ENCODE assay signal across 8 mouse cellular contexts in the genomic region with DNA sequence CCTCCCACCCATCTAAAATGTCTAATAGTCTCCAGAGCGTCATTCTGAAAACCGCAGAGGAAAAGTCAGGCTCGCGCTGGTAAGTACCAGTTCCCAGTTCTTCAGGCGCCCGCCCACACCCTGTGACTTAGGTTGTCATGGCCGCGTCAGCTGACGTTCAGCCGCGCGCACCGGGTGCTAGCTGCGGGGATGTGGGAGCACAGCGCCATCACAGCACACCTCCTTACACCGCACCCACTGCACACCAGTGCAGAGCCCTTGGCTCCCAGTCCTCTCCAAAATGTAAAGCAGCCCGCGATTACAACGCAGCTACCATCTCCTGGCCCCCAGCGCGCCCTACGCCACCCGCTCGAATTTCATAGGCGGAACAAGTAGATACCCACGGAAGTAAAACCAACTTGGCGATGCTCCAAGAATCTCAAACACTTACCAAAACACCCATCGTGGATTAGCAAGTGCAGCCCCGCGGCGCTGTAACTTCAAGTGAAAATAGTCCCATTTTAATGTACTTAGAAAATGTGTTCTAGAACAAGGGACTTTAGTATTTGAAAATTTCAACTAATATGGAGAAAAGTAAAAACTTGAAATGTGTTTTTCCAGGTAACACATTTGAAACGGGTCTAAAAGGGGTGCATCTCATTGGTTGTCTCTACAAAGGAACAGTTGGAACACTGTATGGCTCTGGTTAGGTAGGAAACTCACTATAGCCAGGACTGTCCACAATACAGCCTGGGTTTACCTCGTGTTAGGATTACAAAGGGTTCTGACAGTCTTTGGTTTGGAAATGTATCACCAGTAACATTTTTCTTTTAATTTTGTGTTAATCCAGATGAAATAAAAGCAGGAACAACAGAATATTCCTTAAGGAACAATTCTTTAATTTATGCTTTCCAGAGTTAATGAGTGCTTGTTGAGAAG. TPM values are rescaled to one million over a fixed set of nuclear protein-coding genes. Genes with fewer than 3 reads are reported as not detected.
DNase-seq lines count a peak whose midpoint lies in the region; ATAC-seq and TF ChIP-seq lines count a peak whose summit lies in the region.

No protein-coding gene starts in this region.

- peak overlapping the region; percentile 78 for H3K9ac ChIP-seq in hindbrain, embryonic 13.5 days

- CTCF ChIA-PET in Patski (lab: Charles Lee): no interaction called here

- H3K4me3 ChIP-seq in hindbrain, embryonic 13.5 days: peak overlapping the region; percentile 69

- DNase-seq in Patski (ENCODE audit: low read depth, low spot score): peak; percentile 85
- DNase-seq in cerebellum, postnatal 14 days: peak; percentile 85 to 86
- DNase-seq in frontal cortex, postnatal 14 days (ENCODE audit: low spot score in 2 of 2): peak; percentile 85 to 87
- peak; percentile 69 to 79 for DNase-seq in layer of hippocampus, postnatal 25 days (ENCODE audit: extremely low spot score in 1 of 2, low spot score in 1 of 2)
- peak; percentile 87 for DNase-seq in lung, postnatal 25 days (ENCODE audit: low spot score)
- peak; percentile 81 for DNase-seq in retina, embryonic 14.5 days (ENCODE audit: low spot score)
- peak; percentile 89 for DNase-seq in thymus, postnatal 4 days

- POLR2A ChIA-PET in Patski (lab: Charles Lee): interaction anchor here (0.5 kb wide), 1 partner anchor 58 kb away, joined by 6 read pairs; no protein-coding TSS in a partner anchor

- in situ Hi-C loops in Patski (cut with MboI; ENCODE audit: low pct_unique_long_range_greater_than_20kb): loop anchor here (25.0 kb wide), 1 partner anchor 1035 kb away; a partner anchor contains a TSS

- WGBS in hindbrain, embryonic 13.5 days: under 1% methylated on average over 33 of the region's 33 CpGs

- peak overlapping the region; percentile 95 for H3K27ac ChIP-seq in hindbrain, embryonic 13.5 days

- TF ChIP-seq CTCF in Patski (IDR thresholded peaks at IDR 0.05): no peak

- ATAC-seq in Patski: peak; percentile 94
- ATAC-seq in hindbrain, embryonic 13.5 days (ENCODE audit: low FRiP score): peak; percentile 95

- peaks cover 5% of the 10 kb centered on the region; the same call in 1 of the 2 replicates for H3K36me3 ChIP-seq in hindbrain, embryonic 13.5 days

- H3K4me2 ChIP-seq in hindbrain, embryonic 13.5 days: peak overlapping the region; percentile 62

- H3K9me3 ChIP-seq in hindbrain, embryonic 13.5 days: peaks cover 6% of the 10 kb centered on the region; the same call in 1 of the 2 replicates

- H3K27me3 ChIP-seq in Patski: peaks cover 12% of the 10 kb centered on the region
- peaks cover 8% of the 10 kb centered on the region for H3K27me3 ChIP-seq in hindbrain, embryonic 13.5 days

- H3K4me1 ChIP-seq in hindbrain, embryonic 13.5 days (replicated peaks): no peaks in the 10 kb centered on the region

RNA-seq across cellular contexts. Expression of a gene that starts 37.5 kb away (rescaled TPM):
- polyA plus RNA-seq in Patski (2021): 29.3 TPM
- polyA plus RNA-seq in hindbrain, embryonic 13.5 days (2015; fragmentation: Nextera tagmentation; extraction: Ambion mirVana): 20.8 and 24.8 TPM in 2 replicates
- 10 to 100 TPM; 18.0 to 19.8 TPM for total RNA-seq in layer of hippocampus, postnatal 25 days (2021)

Comparison
In these comparisons a context has a peak if more than half of its experiments do, and no peak if none do; other contexts are left out.
1. Peak in every context shown above with its lines: DNase-seq, ATAC-seq, H3K4me3 ChIP-seq and H3K27ac ChIP-seq.